Mouse (Mus musculus) lung, adult 2 months (tissue): ENCODE measurements around the gene Fkbp15. TPM values are rescaled to one million over a fixed set of nuclear protein-coding genes. Genes with fewer than 3 reads are reported as not detected.

Source experiments
- DNase-seq: peaks from one replicate; pipeline ENCODE4 v3.0.0; 2022
- H3K4me1 ChIP-seq: fragments of 200-500 bp; 2 replicates; pipeline ENCODE4 v1.6.1; 2011; ENCODE audit warnings: low read length; ENCODE audit not compliant: control insufficient read depth, insufficient read depth
- H3K4me3 ChIP-seq: fragments of 200-500 bp; replicated peaks from 2 replicates; pipeline ENCODE3; 2011; ENCODE audit warnings: low read depth, mild to moderate bottlenecking, control low read depth, low read length; ENCODE audit errors: extremely low read depth
- CTCF ChIP-seq: fragments of 200-500 bp; IDR thresholded peaks from 2 replicates; pipeline ENCODE4 v1.5.1; 2011; ENCODE audit warnings: mild to moderate bottlenecking, low read length, control low read depth; ENCODE audit not compliant: insufficient read depth
- POLR2A ChIP-seq: fragments of 200-500 bp; IDR thresholded peaks from 2 replicates; pipeline ENCODE4 v1.6.1; 2011; ENCODE audit warnings: low read depth, mild to moderate bottlenecking, control low read depth, low read length, borderline replicate concordance; ENCODE audit errors: extremely low read depth
- WGBS: fragments of 180-500 bp; shearing (Covaris S2); methylation state at CpG from one replicate; pipeline ENCODE4 v1.1.7; 2018; 5-methylcytosine and 5-hydroxymethylcytosine counted together
- polyA plus RNA-seq: library from polyadenylated mRNA; depleted of rRNA; stranded (reverse); fragments of >200 nt; gene quantifications from 2 replicates; pipeline ENCODE4 v1.2.3, GENCODE M21; 2012

Gene Fkbp15
- polyA plus RNA-seq, 1 experiment: 41.5 TPM

GRCm38 (mm10) chr4:62328941-62329660 is 31.2 kb downstream of the Fkbp15 start:
- H3K4me3 ChIP-seq: no peak overlapping the region
- 64% methylated on average over 6 of the region's 6 CpGs for WGBS
- peaks cover 5% of the 10 kb centered on the region; the same call in 1 of the 2 replicates for H3K4me1 ChIP-seq
- TF ChIP-seq CTCF: no peak
- TF ChIP-seq POLR2A: no peak
- no peak for DNase-seq

- TF ChIP-seq POLR2A: no peak
- TF ChIP-seq CTCF: no peak
- no peak overlapping the region for H3K4me3 ChIP-seq
- DNase-seq: no peak
- peaks cover 5% of the 10 kb centered on the region; the same call in 1 of the 2 replicates for H3K4me1 ChIP-seq
These were observed 34.2 kb downstream of the Fkbp15 start for GRCm38 (mm10) chr4:62326111-62326510.

GRCm38 (mm10) chr4:62322684-62323083 is 37.7 kb downstream of the Fkbp15 start:
- Histone ChIP-seq H3K4me1 (peaks cover 5% of the 10 kb centered on the region; the same call in 1 of the 2 replicates), H3K4me3 (no peak overlapping the region)
- TF ChIP-seq POLR2A (no peak), CTCF (no peak)
- 59% methylated on average over 3 of the region's 3 CpGs for WGBS
- no peak for DNase-seq

DNA sequence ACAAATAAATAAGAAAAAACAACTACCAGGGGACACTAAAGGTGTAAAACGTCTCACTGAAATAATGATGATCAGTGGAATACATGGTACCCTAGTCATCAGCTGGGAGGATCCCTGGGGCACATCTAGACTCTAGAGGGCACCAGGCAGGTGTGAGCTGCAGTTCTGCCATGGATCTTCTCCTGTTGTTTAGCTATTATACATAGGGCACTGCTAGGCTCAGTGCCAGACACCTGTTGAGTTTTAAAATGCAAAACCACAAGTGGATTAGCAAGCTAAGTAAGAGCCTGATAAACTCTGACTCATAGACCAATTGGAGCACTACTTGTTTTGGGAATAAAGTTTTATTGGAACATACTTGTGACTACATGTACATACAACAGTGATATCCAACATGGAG is 42.1 kb downstream of the Fkbp15 start:
- DNase-seq: no peak
- WGBS: 54% methylated on average over 1 of the region's 1 CpGs
- no peak for TF ChIP-seq POLR2A
- no peak for TF ChIP-seq CTCF
- Histone ChIP-seq H3K4me3 (no peak overlapping the region), H3K4me1 (no peaks in the 10 kb centered on the region)

DNA sequence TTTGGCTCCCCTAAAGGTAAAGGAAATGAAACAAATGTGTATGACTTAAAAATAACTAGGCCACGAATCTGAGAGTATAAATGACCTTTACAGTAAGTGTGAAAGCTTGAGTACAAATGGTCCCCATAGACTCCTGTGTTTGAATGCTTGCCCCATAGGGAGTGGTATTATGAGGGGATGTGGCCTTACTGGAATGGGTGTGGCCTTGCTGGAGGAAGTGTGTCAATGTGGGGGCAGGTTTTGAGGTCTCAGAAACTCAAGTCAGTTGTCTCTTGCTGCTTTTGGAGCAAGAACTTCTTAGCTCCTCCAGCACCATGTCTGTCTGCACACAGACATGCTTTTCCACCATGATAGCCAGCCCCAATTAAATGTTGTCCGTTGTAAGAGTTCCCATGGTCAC is 43.9 kb downstream of the Fkbp15 start:
- no peak for TF ChIP-seq POLR2A
- no peak for TF ChIP-seq CTCF
- H3K4me3 ChIP-seq: no peak overlapping the region
- WGBS: 79% methylated on average over 2 of the region's 2 CpGs
- H3K4me1 ChIP-seq: no peaks in the 10 kb centered on the region
- DNase-seq: no peak

DNA sequence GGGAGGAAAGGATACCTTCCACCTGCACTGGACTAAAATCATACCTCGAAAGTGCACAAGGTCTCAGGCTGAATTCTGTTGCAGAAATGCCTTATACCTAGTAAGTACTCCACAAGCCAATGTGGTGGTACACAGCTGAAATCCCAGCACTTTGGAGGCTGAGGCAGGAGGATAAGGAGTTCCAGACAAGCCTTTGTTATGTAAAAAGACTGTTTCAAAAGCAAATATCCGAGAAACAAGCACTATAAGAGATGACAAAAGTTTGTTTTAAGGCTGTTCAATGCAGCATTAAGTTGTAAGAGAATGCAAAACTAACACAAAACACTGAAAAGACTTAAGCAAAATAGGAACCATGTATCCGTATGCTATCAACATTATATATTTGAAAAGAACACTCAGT is 45.8 kb downstream of the Fkbp15 start:
- 91% methylated on average over 3 of the region's 3 CpGs for WGBS
- DNase-seq: no peak

DNA sequence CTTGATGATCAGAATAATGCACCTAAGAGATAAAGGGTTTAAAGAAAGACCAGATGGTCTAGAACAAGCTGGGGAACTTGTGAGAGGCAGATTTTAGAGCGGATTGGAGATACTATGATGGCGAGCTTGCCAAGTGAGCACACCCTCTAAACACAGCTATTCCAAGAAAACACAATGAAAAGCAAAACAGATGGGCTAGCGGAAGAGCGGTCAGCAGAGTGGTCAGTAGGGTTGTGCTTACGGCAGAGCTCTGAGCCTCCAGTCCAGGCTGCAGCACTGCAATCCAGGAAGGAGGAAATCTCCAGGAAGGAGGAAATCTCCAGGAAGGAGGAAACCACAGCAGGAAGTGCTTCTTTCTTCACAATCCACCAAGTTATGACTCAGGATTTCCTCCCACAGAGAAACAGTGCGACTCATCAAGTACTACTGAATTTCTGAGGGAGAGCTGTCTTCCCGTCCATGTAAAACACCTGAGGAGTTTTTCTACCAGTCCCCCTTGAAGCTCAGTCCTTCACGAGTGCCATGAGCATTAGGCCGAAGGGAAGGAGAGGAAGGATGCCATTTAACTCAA is 46.6 kb downstream of the Fkbp15 start:
- TF ChIP-seq CTCF: no peak
- TF ChIP-seq POLR2A: no peak
- Histone ChIP-seq H3K4me3 (no peak overlapping the region), H3K4me1 (no peaks in the 10 kb centered on the region)
- no peak for DNase-seq
- 48% methylated on average over 9 of the region's 9 CpGs for WGBS

More for the DNA sequence above, 45.8 kb downstream of the Fkbp15 start:
- no peak overlapping the region for H3K4me3 ChIP-seq
- TF ChIP-seq POLR2A: no peak
- no peak for TF ChIP-seq CTCF
- H3K4me1 ChIP-seq: no peaks in the 10 kb centered on the region

DNA sequence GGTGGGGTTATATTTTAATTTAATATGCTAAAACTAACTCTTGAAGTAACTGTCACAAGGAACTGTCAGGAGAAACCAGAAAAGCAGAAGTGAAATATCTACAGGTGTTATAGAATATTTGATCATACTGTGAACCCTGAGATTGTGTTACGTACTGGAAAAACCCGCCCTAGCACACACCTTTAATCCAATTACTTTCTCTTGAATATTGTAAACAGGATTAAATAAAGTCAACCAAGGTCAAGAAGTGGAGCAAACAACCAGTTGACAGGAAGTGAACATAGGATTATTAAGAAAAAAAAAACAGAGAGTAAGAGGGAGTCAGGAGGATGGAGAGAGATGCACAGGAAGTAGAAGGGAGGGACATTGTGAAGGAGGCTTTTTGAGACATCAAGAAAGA is 47.5 kb downstream of the Fkbp15 start:
- Histone ChIP-seq H3K4me1 (no peaks in the 10 kb centered on the region), H3K4me3 (no peak overlapping the region)
- no peak for DNase-seq
- WGBS: 82% methylated on average over 2 of the region's 2 CpGs
- TF ChIP-seq CTCF (no peak), POLR2A (no peak)

GRCm38 (mm10) chr4:62308406-62308805 is 51.9 kb downstream of the Fkbp15 start:
- H3K4me3 ChIP-seq: no peak overlapping the region
- DNase-seq: no peak
- no peaks in the 10 kb centered on the region for H3K4me1 ChIP-seq
- TF ChIP-seq CTCF (no peak), POLR2A (no peak)

DNA sequence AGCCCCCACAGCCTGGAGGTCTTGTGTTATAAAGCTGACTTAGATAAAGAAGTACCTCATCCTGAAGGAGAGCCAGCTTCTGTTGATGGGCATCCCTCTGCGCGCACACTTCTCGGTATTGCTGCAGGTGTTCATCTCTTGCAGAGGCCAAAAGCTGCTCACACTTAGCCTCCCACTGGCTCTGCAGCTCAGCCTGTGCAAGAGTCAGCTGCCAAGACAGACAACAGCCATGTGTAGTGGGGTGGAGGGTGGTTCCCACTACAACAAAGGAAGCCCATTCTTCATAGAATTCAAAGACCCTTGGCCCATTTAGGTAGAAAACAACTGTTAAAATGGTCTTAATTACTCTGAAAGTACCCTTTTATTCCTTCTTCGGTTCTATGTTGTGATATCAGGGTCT is 53.5 kb downstream of the Fkbp15 start:
- WGBS: 93% methylated on average over 4 of the region's 4 CpGs
- TF ChIP-seq POLR2A (no peak), CTCF (no peak)
- no peak overlapping the region for H3K4me3 ChIP-seq
- DNase-seq: no peak
- no peaks in the 10 kb centered on the region for H3K4me1 ChIP-seq
